Comparison of ENCODE assay signal across 8 mouse cellular contexts in genomic region chr6:4003890-4004306, GRCm38 (mm10). TPM values are rescaled to one million over a fixed set of nuclear protein-coding genes. Genes with fewer than 3 reads are reported as not detected.
DNase-seq lines count a peak whose midpoint lies in the region; ATAC-seq and TF ChIP-seq lines count a peak whose summit lies in the region.

Gng11 (plus strand) TSS chr6:4003904.

- H3K27me3 ChIP-seq in hindbrain, embryonic 12.5 days: no peaks in the 10 kb centered on the region
- H3K27me3 ChIP-seq in lung, postnatal 0 days (replicated peaks; ENCODE audit: insufficient read depth, low read length): no peaks in the 10 kb centered on the region

- H3K9me3 ChIP-seq in hindbrain, embryonic 12.5 days (replicated peaks): no peaks in the 10 kb centered on the region
- no peaks in the 10 kb centered on the region for H3K9me3 ChIP-seq in lung, postnatal 0 days (ENCODE audit: low read length)

- 5% methylated on average over 19 of the region's 19 CpGs for WGBS in hindbrain, embryonic 12.5 days
- WGBS in lung, postnatal 0 days: 4% methylated on average over 18 of the region's 19 CpGs

- peak within 1 kb of the TSS; percentile 37 for H3K4me3 ChIP-seq in hindbrain, embryonic 12.5 days
- H3K4me3 ChIP-seq in lung, postnatal 0 days (ENCODE audit: low read depth, low read length): peak within 1 kb of the TSS; percentile 60

- H3K36me3 ChIP-seq in hindbrain, embryonic 12.5 days: no peaks in the 10 kb centered on the region
- no peaks in the 10 kb centered on the region for H3K36me3 ChIP-seq in lung, postnatal 0 days (ENCODE audit: insufficient read depth, low read length)

- peak within 1 kb of the TSS; percentile 50 for H3K9ac ChIP-seq in hindbrain, embryonic 12.5 days
- peak within 1 kb of the TSS; percentile 63 for H3K9ac ChIP-seq in lung, postnatal 0 days (replicated peaks; ENCODE audit: low read depth)

- ATAC-seq in hindbrain, embryonic 12.5 days (ENCODE audit: low FRiP score): peak; percentile 65
- peak; percentile 90 for ATAC-seq in lung, postnatal 0 days

- H3K4me2 ChIP-seq in hindbrain, embryonic 12.5 days (replicated peaks): peak within 1 kb of the TSS; percentile 66
- peak within 1 kb of the TSS; percentile 76 for H3K4me2 ChIP-seq in lung, postnatal 0 days (replicated peaks; ENCODE audit: low read depth, low read length)

- peak; percentile 22 for TF ChIP-seq CTCF in lung, postnatal 0 days (IDR thresholded peaks at IDR 0.05)

- peak within 1 kb of the TSS; percentile 44 for H3K27ac ChIP-seq in hindbrain, embryonic 12.5 days
- H3K27ac ChIP-seq in lung, postnatal 0 days (ENCODE audit: low read length): peak within 1 kb of the TSS; percentile 84

- peak; percentile 16 for DNase-seq in WW6 (ENCODE audit: low read depth, low spot score)
- DNase-seq in cerebellum, postnatal 10 days: peak; percentile 50 to 68
- peak; percentile 5 to 12 for DNase-seq in frontal cortex, postnatal 25 days (ENCODE audit: low spot score in 2 of 2)
- DNase-seq in layer of hippocampus, postnatal 25 days (ENCODE audit: extremely low spot score in 1 of 2, low spot score in 1 of 2): peak; percentile 11
- peak; percentile 78 for DNase-seq in lung, postnatal 0 days (ENCODE audit: low spot score)
- DNase-seq in ovary, postnatal 14 days (ENCODE audit: low spot score): peak; percentile 44
- no peak for DNase-seq in B cell, adult 2 months

- H3K4me1 ChIP-seq in hindbrain, embryonic 12.5 days: peaks cover 10% of the 10 kb centered on the region
- peaks cover 10% of the 10 kb centered on the region; the same call in 1 of the 2 replicates for H3K4me1 ChIP-seq in lung, postnatal 0 days (ENCODE audit: insufficient read depth, low read depth, low read length)

- no peak for TF ChIP-seq EP300 in lung, postnatal 0 days (IDR thresholded peaks at IDR 0.05)

RNA-seq across cellular contexts. Expression of gene Gng11, which starts in this region (rescaled TPM):
- 43.8 and 44.3 TPM in 2 replicates for polyA plus RNA-seq in hindbrain, embryonic 12.5 days (2016; fragmentation: Nextera tagmentation; extraction: Ambion mirVana)
- total RNA-seq in layer of hippocampus, postnatal 25 days (2021): 10 to 100 TPM in 1 of 2 experiments, 1 to 10 TPM in 1; 9.9 to 11.5 TPM
- 224 and 242 TPM in 2 replicates for polyA plus RNA-seq in lung, postnatal 0 days (2015; fragmentation: Nextera tagmentation; extraction: Ambion mirVana)

Comparison
In these comparisons a context has a peak if more than half of its experiments do, and no peak if none do; other contexts are left out.
1. DNase-seq: peak in WW6 (single experiment), cerebellum, postnatal 10 days (2 of 2), frontal cortex, postnatal 25 days (2 of 2), layer of hippocampus, postnatal 25 days (2 of 2), lung, postnatal 0 days (single experiment) and ovary, postnatal 14 days (single experiment); none in B cell, adult 2 months (0 of 2).